Mouse (Mus musculus): Measurements from ENCODE around the gene Gm7697.
"Not testable (repeated sequence)": the region's sequence is repeated elsewhere in the genome, so short reads cannot be mapped to it uniquely, and the experiment has no call there.

DNA sequence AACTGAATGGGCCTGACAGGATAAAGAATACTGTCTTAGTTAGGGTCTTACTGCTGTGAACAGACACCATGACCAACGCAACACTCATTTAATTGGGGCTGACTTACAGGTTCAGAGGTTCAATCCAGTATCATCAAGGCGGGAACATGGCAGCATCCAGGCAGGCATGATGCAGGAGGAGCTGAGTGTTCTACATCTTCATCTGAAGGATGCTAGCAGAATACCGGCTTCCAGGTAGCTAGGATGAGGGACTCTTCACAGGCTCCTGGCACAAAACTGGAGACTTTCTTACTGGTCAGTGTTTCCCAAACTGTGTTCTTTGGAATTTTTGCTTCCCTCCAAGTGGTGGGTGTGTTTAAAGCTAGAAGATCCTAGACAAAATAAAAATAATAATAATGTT lies 25.3 kb upstream of the Gm7697 start:
- not testable (repeated sequence) for TF ChIP-seq CTCF (conservative IDR thresholded peaks at IDR 0.05; ENCODE audit: insufficient read depth, insufficient read length, low read depth, low read length); POLR2A (IDR thresholded peaks at IDR 0.05; ENCODE audit: low read depth, low read length)
